Mouse (Mus musculus) G1E (cell line): ENCODE results near the gene Spp2. TPM values are rescaled to one million over a fixed set of nuclear protein-coding genes. Genes with fewer than 3 reads are reported as not detected.

ENCODE experiments used
- ATAC-seq: 2 replicates; pipeline ENCODE4 v1.8.0; 2016; ENCODE audit warnings: mild to moderate bottlenecking; ENCODE audit not compliant: insufficient number of reproducible peaks, poor library complexity, low FRiP score, severe bottlenecking; ENCODE audit errors: extremely low read depth
- DNase-seq: peaks from one replicate; pipeline ENCODE4 v3.0.0; 2012; ENCODE audit warnings: low spot score
- H3K27me3 ChIP-seq: 2 replicates; pipeline ENCODE4 v1.6.1; 2012; ENCODE audit warnings: mild to moderate bottlenecking, low read length, inconsistent platforms; ENCODE audit not compliant: insufficient read depth
- H3K36me3 ChIP-seq: replicated peaks from 2 replicates; pipeline ENCODE3; 2012; ENCODE audit warnings: mild to moderate bottlenecking, inconsistent platforms
- H3K4me1 ChIP-seq: 2 replicates; pipeline ENCODE4 v1.6.1; 2012; ENCODE audit warnings: low read depth, low read length, inconsistent platforms, mixed read lengths; ENCODE audit not compliant: insufficient read depth
- H3K4me3 ChIP-seq: 2 replicates; pipeline ENCODE4 v1.5.1; 2012; ENCODE audit warnings: low read depth, mild to moderate bottlenecking, inconsistent platforms, low read length, moderate library complexity, mixed read lengths
- H3K9me3 ChIP-seq: replicated peaks from 2 replicates; pipeline ENCODE4 v1.6.1; 2012; ENCODE audit warnings: inconsistent platforms
- CTCF ChIP-seq: IDR thresholded peaks from 2 replicates; pipeline ENCODE4 v1.5.1; 2012; ENCODE audit warnings: low read depth, low read length, inconsistent platforms, mixed read lengths
- GATA1 ChIP-seq: IDR thresholded peaks from 2 replicates; pipeline ENCODE4 v1.6.1; 2012; ENCODE audit warnings: borderline replicate concordance, low read length, inconsistent platforms, mixed read lengths
- GATA2 ChIP-seq: IDR thresholded peaks from 2 replicates; pipeline ENCODE4 v1.6.1; 2012; ENCODE audit warnings: low read depth, low read length, inconsistent platforms, borderline replicate concordance
- POLR2AphosphoS5 ChIP-seq: IDR thresholded peaks from 2 replicates; pipeline ENCODE4 v1.6.1; 2012; ENCODE audit warnings: low read depth, low read length, inconsistent platforms; ENCODE audit not compliant: insufficient replicate concordance
- TAL1 ChIP-seq: conservative IDR thresholded peaks from 2 replicates; pipeline ENCODE4 v1.6.1; 2012; ENCODE audit warnings: low read depth, low read length, inconsistent platforms, mixed read lengths
- polyA plus RNA-seq: library from polyadenylated mRNA; stranded (reverse); fragments of >175 nt; gene quantifications from 2 replicates; pipeline ENCODE4 v1.2.3, GENCODE M21; 2012
- total RNA-seq, 2 experiments: library from RNA; stranded (forward) in 1 of 2; stranded (reverse) in 1 of 2; fragments of 200-1000 nt in 1 of 2; fragments of >200 nt in 1 of 2; fragmentation: Nextera tagmentation in 1 of 2; gene quantifications; 2 replicates each; pipeline ENCODE4 v1.2.3; 2014 to 2017

Spp2 gene
- total RNA-seq (2014; fragmentation: Nextera tagmentation) (not detected in 2 replicates), total RNA-seq (2017) (not detected in 2 replicates), polyA plus RNA-seq (not detected in 2 replicates)

DNA sequence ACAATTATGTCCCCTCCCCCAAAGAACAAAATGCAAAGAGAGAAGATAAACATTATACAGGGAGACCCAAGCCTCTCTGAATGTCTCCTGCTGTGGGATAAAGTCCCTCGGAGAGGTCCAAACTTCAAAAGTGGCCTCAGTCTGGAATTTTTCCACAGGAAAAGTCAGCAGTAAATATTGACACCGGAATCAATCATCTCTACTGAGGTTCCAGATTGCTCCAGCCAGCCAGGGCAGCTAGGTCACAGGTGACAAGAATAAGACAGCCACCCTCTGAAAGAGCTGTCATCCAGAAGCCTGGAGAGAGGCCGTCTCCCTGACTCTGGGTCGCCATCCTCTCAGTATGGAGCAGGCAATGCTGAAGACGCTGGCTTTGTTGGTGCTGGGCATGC, at the start of gene Spp2:
Gene Spp2 (plus strand): TSS at position 155 of the 392 bp plus-strand sequence.
- DNase-seq (no peak), ATAC-seq (no peak)
- H3K4me1 ChIP-seq: no peaks in the 10 kb centered on the region
- TF ChIP-seq GATA2: no peak
- no peak for TF ChIP-seq POLR2AphosphoS5
- TF ChIP-seq CTCF: no peak
- TF ChIP-seq GATA1: no peak
- no peak for TF ChIP-seq TAL1
- no peaks in the 10 kb centered on the region for H3K9me3 ChIP-seq
- H3K27me3 ChIP-seq: peaks cover 3% of the 10 kb centered on the region; the same call in 1 of the 2 replicates
- H3K36me3 ChIP-seq: no peaks in the 10 kb centered on the region
- H3K4me3 ChIP-seq: no peak within 1 kb of the TSS

- Histone ChIP-seq H3K9me3 (no peaks in the 10 kb centered on the region), H3K4me3 (no peak overlapping the region), H3K36me3 (no peaks in the 10 kb centered on the region), H3K27me3 (no peaks in the 10 kb centered on the region), H3K4me1 (no peaks in the 10 kb centered on the region)
- DNase-seq (peak; percentile 23), ATAC-seq (no peak)
- TF ChIP-seq GATA2: no peak
- TF ChIP-seq CTCF: peak; percentile 53
Observed at GRCm38 (mm10) chr1:88357458-88358090, 49.2 kb upstream of the Spp2 start.

DNA sequence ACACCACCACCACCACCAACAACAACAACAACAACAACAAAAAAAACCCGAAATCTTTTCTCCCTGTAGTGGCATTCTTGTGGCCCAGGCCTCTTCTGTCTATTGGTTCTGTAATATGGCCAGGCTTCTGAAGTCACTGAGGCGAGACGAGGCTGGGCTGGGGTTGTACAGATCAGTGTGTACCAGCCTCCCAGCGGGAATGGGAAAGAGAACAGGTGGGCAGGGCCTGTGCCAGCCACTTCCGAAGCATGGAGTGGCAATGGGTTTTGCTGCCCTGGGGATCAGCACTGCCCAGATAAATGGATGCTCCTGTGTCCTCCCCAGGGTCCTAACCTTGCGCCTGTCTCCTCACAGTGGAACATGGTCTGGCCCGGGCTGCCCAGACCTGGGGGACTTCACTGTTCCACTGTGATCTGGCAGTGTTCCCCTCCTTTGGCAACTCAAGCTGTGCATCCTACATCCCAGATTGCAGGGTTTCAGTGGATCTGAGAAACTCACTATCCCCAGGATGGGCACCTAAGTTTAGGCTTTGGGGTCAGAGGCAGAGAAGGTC, 48.6 kb upstream of the Spp2 start:
- Histone ChIP-seq H3K9me3 (no peaks in the 10 kb centered on the region), H3K27me3 (no peaks in the 10 kb centered on the region), H3K36me3 (no peaks in the 10 kb centered on the region), H3K4me3 (no peak overlapping the region), H3K4me1 (no peaks in the 10 kb centered on the region)
- DNase-seq (no peak), ATAC-seq (no peak)
- TF ChIP-seq POLR2AphosphoS5 (no peak), TAL1 (no peak), GATA1 (no peak), GATA2 (no peak), CTCF (no peak)

DNA sequence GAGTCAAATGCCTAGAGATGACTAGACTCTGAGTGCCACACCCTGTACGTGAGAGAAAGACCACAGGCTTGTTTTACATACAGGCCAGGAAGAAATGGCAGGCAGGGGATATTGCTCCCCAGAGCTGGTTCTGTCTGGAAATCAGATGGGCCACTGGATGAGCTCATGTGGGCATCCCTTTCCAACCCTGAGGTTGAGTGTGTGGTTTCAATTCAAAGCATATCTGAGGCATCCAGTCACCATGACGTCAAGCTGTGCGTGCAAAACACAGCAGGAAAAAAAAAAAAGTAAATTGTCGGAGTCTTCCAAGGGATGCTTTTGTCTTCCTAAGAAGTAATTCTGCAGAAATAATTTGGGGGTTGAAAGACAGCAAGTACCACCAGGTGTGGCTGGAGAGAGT, 45.7 kb upstream of the Spp2 start:
- no peak overlapping the region for H3K4me3 ChIP-seq
- no peak for DNase-seq
- H3K36me3 ChIP-seq: no peaks in the 10 kb centered on the region
- no peaks in the 10 kb centered on the region for H3K9me3 ChIP-seq
- no peaks in the 10 kb centered on the region for H3K27me3 ChIP-seq
- ATAC-seq: no peak
- H3K4me1 ChIP-seq: no peaks in the 10 kb centered on the region
- TF ChIP-seq GATA1 (no peak), CTCF (no peak), POLR2AphosphoS5 (no peak), TAL1 (no peak), GATA2 (no peak)

DNA sequence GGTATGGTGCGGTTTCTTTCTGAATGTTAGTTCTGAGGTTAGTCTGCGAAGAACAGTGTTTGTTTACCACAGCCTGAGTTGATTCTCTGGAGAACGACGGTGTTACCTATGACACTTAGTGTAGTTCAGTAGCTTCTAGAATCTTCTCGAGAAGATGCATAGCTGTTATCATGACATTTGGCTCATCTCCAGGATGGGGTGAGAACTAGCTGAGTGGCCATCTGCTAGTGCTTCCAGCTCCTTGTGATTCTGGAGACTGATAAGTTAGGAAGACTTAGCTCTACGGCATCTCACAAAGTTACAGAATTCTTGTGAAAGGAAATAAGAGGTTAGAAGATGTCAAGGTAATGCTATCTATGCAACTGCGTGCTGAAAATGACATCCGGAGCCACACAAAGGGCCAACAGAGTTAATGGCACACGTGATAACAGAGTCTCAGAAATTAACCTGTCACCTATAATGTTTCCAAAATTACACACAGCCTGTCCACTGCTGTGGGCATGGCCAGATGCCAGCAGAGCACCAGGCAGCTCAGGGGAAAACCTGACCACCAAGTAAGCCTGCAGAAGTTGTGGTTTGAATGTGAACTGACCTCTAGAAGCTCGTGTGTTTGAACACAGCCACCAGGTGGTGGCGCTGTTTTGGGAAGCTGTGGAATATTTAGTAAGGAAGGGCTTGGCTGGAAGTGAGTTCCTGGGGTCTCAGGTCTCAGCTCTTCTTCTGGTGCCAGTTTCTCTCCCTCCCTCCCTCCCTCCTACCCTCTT, 39.7 kb upstream of the Spp2 start:
- Histone ChIP-seq H3K4me3 (no peak overlapping the region), H3K4me1 (no peaks in the 10 kb centered on the region), H3K27me3 (no peaks in the 10 kb centered on the region), H3K36me3 (no peaks in the 10 kb centered on the region), H3K9me3 (peaks cover 4% of the 10 kb centered on the region)
- DNase-seq (no peak), ATAC-seq (no peak)
- TF ChIP-seq GATA2 (no peak), CTCF (no peak), POLR2AphosphoS5 (no peak), TAL1 (no peak), GATA1 (no peak)

GRCm38 (mm10) chr1:88378446-88378845, 28.3 kb upstream of the Spp2 start:
- no peaks in the 10 kb centered on the region for H3K4me1 ChIP-seq
- TF ChIP-seq TAL1: no peak
- no peak for TF ChIP-seq GATA2
- no peak for DNase-seq
- no peaks in the 10 kb centered on the region for H3K36me3 ChIP-seq
- H3K27me3 ChIP-seq: no peaks in the 10 kb centered on the region
- no peak for ATAC-seq
- H3K9me3 ChIP-seq: no peaks in the 10 kb centered on the region
- H3K4me3 ChIP-seq: no peak overlapping the region
